Mouse (Mus musculus) CD4-positive helper T cell, adult 2 months (primary cell): ENCODE results near the gene Asb6.

ENCODE experiments used
- DNase-seq: peaks from one replicate; pipeline ENCODE4 v3.0.0-alpha.2; 2012; ENCODE audit warnings: low read depth, missing footprints, low spot score

The Asb6 gene

DNA sequence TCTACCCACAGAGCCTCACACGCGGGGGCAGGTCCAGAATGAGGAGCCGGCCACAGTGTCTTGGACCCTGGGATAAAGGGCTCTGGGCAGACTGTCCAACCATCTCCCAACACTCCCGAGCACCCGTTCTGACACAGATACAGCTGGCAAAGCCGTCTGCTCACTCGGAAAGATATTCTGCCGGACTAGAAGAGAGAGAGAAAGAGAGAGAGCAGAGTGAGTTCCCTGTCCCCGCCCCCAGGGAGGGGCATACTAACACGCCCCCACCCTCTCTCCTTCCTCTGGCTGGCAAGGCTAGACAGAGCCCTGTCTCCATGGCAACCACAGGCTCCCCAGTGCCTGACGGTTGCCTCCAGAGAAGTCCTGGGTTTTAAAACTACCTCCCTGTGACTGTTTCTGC is 33.8 kb downstream of the Asb6 start:
- peak; percentile 92 for DNase-seq

DNA sequence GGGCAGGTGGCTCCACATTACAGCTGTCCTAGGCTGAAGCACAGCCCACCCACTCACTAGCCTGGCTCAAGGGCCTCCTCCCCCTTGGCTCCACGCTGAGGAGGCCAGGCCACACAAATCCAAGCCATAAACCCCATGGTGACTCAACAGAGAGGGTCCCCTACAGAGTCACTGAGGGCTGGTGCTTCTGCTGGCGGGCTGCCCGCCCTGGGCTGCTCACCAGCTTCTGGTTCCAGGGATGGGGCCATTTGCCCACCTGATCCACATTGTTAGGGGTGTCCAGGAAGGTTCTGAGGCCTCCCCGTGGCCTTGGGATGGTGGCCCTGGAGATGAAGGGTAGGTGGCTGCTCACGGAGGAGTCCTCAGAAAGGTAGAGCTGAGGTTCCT is 34.3 kb downstream of the Asb6 start:
- DNase-seq: no peak

DNA sequence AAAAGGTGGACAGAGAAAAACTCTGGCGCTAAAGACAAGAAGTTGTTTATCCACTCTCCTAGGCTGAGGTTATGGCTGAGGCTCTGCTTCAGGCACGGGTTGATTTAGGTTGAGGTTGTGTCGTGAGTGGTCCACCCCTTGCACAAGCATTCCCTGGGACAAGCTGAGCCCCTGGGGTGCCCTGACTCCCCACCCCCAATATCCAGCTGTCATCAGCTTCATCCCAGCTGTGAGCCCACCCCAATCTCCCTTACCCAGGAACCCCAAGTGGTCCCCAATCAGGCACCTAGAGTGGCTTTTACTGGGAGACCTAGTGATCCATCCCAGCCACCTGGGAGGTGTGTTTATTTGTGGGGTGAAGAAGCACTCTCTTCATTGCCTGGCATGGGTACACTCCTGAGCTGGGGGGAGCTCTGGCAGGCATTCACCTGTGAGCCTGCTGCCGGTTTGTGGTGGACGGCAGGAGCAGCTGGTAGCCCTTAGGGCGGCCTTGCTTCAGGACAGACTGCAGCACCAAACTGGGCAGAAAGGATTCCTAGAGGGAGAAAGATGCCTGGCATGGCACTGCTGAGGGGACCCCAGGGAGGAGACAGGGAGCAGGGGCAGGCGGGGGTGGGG is 34.8 kb downstream of the Asb6 start:
- no peak for DNase-seq

DNA sequence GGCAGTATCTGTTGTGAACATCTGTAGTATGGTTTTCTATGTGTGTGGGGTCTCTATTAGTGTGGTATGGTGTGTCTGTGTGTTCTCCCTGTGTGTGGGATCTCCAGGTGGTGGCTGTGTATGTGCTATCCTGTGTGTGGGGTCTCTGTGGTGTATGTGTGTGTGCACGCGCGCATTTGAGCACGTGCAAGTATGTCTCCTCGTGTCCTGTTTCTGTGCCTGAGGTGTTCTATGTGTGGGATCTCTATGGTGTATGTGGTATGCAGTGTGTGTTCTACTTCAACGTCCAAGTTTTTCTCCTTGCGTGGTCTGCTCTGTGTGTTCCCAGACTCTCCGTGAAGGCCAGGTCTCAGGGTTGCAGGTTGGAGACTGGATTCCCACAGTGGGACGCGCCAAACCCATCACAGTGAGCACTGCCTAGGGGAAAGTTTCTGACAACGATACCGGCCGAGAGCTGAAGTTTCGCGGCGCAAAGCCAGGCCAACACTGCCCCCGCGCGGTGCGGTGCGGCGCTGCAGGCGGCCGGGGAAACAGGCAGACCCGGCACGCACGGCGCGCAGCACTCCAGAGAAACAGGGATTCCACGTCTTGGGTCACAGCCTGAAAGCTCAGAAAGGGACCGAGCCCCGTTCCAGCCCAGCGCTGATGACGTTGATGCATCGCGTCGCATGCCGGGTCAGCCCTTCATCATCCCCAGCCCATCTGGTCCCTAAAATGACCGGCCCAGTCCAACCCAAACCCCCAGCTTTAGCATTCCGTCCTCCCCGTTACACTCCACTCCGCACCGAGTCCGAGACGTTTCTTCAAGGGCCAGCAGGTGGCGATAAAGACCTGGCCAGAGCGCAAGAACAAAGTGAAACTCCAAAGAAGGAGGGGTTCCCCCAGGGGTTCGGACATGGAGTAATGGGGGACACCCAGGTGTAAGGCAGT is 35.7 kb downstream of the Asb6 start:
- peak; percentile 87 for DNase-seq

DNA sequence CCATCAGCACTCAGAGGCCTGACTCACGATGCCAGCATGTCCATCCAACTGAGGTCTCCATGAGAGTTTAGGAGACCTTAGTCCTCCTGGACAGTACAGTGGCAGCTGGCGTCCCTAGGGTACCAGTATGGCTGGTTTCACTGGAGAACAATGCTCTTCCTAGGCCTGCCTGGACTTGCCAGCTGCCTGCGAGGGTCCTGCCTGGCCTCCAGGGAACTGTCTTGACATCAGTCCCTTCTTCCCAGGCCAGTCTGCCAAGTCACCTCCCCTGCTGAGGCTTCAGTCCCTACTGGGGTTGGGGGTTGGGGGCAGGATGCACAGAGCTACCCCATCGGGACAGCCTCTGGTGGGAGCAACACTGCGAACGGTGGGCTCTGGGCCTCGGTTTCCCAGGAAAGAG is 38.1 kb downstream of the Asb6 start:
- no peak for DNase-seq

DNA sequence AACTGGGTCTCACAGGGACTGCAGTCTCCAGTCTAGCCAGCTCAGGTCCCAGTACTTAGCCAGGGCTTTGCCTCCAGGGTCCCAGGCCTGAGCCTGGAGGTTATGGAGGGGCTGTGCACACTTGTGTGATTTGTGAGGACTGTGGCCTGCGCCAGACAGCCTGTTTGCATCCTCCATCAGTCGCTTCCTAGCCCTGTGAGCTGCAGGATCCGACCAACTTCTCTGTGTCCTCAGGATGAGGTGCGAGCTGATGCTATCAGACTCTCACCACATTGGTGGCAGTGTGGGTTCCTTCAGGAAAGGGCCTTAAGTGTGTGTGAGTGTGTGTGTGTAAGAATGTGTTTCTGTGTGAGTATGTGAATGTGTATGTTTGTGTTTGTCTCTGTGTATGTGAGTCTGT is 42.7 kb downstream of the Asb6 start:
- DNase-seq: no peak

DNA sequence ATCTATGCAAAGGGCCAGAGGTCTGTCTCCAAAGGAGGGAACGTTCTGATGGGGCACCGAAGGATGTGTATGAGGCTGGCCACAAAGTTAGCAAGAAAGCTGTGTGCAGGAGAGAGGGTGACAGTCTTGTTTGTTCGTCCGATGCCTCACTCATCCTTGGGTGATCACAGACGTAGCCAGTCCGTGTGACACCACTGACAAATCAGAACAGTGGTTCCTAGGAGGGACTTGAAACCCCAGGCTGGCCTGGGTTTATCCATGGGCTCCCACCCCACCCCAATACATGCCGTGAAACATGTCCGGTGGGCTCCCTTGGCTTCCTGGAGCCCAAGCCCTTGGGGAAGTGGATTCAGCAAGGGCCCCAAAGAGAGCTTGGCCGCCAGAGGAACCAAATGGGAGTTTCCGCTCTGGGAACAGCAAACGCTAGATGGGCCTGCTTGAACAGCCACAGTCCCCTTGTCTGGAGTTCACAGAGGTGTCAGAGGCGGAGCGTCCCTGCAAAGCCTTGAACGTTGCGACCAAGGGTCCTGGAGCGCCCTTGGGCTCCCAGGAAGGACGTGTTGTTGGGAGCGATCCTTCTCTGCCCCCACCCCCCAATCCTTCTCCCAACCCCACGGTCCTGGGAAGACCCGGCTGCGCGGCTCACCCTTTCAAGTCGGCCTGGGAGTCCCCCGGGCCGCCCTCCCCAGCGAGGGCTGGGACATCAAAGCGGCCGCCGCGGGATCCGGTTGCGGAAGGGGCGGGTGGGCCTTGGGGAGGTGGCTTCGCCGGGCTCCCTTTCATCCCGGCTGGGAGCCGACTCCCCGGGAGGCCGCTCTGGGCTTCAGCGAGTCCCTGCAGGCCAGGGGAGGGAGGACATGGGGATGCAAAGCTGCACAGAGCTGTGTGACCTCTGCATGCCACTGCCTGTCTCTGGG is 45.8 kb downstream of the Asb6 start:
- DNase-seq: peak; percentile 58

DNA sequence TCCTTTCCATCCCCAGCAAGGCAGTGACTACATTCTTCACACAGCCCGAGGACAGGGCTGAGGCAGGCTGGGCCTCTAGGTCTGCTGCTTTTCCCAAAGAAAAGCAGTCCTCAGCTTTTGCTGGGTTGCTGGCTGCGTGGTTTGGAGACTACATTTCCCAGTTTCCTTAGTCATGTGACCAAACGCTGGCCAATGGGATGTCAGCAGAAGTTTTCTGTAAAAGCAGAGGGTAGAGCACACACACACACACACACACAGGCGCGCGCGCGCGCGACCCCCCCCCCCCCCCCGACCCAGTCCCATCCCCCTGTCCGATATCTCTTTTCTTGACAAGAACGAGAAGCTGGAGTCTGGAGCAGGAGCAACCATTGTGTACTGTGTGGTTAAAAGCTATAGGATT is 46.8 kb downstream of the Asb6 start:
- DNase-seq: no peak

DNA sequence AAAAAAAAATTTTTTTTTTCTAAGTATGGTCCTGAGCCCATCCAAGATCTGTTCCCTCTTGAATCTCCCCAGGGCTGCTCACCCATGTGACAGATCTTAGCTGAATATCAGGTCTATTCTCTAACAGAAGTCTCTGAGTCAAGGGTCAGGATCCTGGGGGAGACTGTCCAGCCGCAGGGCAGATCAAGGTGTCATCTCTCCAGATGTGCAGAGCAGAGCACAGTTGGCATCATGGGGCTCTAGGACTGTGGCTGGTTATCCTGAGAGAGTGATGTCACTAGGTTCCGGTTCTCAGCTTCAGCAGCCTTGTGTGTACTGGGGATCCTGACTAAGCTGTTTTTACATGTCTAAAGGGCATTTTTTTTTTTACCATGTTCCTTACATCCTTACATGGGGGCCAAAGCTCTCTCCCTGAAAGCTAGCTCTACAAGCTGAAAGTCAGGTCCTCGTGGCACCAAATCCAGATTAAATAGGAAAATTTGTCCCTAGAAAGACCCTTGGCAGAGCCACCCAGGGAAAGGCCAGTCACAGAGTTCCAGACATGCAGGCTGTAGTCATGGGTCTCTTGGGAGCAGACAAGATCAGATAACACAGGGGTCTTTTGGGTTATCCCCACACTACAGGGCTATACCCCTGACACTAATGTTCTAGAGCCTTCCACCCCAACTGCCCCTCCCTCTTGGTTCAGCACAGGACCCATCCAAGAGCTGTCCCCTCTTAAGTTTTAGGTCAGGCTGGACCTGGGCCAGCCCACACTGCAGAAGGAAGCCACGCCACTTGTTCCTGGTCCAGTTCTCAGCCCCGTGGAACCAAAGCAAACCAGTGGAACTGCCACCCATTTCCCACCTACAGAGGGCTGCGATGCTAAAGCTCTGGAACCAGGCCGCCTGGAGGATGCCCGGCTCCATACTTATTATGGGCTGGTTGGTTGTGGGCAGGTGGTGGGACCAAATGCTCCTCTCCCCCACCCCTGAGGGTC is 47.5 kb downstream of the Asb6 start:
- DNase-seq: no peak

DNA sequence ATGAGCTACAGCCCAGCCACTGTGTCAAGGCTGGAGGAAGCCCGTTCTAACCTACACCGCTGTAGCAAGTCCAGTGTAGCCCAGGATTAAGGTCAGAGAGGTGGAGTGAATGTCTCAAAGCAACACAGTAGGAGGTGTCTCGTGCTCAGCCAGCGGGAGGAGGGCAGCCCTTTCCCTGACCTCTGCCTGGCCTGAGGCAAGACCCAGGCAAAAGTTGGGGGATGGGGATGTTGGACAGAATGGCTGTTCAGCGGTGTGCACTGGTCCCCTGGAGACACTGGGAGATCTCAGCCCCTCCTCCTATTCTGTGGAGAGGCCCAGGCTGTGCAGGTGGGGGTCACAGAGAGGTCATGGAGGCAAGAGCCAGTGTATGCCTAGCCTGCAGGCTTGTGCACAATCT is 50.9 kb downstream of the Asb6 start:
- DNase-seq: no peak

DNA sequence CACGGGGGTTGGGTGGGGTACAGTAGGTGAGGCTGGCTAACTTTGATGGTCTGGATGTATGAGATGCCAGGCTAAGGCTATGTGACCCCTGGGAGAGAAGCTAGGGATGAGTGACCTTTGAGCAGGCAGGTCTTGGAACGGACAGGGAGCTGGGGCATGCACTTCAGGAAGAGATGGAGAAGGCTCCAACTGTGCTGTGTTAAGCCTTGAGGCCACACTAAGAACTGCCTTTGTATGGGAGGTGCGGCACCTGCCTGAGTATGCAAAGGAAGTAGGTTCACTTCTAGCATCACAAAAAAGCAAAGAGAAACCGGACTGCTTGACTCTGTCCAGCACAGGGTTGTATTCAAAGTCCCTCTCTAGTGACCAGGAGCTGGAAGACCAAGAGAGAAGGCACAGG is 51.9 kb downstream of the Asb6 start:
- DNase-seq: no peak

DNA sequence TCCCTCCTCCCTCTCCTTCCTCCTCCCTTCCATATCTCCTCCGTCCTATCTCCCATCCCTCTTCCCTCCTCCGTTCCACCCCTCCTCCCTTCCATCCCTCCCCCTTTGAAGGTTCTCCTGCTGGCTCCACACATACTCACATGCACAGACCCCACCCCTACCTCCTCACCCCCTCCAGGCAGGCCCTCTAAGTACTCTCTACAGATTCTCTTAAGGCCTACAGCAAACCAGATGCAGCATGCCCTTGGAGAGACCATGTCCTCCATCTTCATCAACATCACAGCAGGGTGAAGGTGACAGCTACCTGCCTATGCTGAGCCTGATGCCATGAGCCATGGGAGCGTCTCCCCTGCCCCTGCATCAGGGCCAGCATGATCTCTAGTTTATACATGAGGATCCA is 52.9 kb downstream of the Asb6 start:
- no peak for DNase-seq

DNA sequence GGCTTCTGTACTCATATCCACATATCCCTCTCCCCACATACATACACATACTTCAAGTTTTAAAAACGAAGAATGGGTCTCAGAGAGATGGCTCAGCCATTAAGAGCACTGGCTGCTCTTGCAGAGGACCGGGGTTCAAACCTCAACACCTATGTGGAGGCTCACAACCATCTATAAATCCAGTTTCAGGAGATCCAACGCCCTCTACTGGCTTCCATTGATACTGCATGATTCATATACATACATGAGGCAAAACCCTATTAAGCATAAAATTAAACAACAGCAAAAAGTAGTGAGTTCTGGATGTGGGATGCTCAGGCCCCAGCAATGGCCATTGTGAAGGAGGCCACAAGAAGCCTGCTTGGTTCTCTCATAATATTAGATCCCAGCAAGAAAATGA is 54.2 kb downstream of the Asb6 start:
- no peak for DNase-seq

DNA sequence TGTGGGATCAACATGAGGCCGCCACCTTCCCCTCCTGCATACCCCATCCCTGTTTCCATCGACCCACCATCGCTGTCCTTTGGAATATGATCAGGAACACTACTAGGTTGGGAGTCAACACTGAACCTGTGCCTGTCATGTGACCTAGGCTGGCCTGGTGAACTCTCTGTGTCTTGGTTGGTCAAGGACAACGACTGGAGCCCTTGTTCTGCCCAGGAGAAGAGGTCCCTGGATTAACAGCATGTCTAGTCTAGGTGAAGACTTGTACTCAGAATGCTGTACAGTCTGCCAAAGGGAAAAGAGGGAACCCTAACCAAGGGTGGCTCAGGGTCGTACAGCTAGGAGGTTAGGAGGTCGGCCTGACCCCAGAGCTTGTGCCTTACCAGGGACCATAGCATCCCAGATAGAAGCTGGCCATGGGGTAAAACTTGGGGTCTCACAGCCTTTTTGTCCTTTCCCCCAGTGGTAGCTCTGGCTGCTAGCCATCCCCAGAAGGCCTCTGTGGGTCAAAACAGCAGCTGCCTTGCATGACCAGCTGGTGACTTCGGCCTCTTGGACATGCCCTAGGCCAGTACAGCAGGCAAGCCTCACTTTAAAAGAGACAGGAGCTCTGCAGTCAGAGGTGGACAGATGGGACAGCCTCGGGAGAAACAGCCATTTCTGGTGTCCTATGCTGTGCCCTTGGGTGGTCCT is 56.7 kb downstream of the Asb6 start:
- no peak for DNase-seq
